Mouse (Mus musculus): ENCODE data around the gene H2-D1. TPM values are rescaled to one million over a fixed set of nuclear protein-coding genes. Genes with fewer than 3 reads are reported as not detected.
"Not testable (repeated sequence)": the region's sequence is repeated elsewhere in the genome, so short reads cannot be mapped to it uniquely, and the experiment has no call there.

H2-D1 gene
- polyA plus RNA-seq, 1 experiment from 2014 or later, result 42.8 TPM

DNA sequence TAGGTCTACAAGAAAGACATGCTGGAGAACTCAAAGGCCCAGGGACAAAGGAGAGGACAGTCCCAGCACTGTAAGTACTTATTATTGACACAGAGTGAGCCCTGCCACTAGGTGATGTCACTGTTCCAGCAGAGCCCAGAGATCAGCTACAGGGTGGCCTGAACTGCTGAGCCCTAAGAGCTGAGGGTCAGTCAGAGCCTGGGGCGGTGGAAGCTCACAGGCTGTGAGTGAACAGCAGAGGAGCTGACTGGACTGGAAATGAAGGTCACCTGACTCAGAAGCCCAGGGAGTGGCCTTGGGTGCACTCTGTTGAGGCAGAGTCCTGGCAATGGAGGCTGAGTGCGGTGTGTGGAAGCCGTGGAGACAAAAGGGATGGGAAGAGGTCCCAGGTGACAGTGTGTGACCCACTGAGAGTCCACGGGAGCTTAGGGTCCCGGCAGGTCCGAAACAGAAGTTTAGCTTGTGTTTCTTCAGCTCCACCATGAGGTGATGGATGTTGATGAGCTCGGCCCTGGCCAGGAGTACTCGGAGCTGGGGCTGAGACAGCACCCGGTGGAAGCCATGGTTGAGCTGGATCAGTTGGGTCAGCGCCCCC is 41.3 kb downstream of the H2-D1 start:
- Histone ChIP-seq H3K9ac (ENCODE audit: low read depth, low read length) (no peak overlapping the region), H3K4me3 (ENCODE audit: low read length) (no peak overlapping the region), H3K36me3 (ENCODE audit: control insufficient read depth, insufficient read depth, low read length) (no peaks in the 10 kb centered on the region), H3K4me1 (ENCODE audit: control insufficient read depth, insufficient read depth, low read length) (no peaks in the 10 kb centered on the region), H3K4me2 (replicated peaks; ENCODE audit: low read depth, low read length) (no peak overlapping the region), H3K27ac (ENCODE audit: low read depth, low read length) (no peak overlapping the region), H3K27me3 (ENCODE audit: control insufficient read depth, insufficient read depth, low read length) (no peaks in the 10 kb centered on the region), H3K9me3 (ENCODE audit: control insufficient read depth, low read length) (0 out of 2 replicates have a peak, but pooled peaks cover 2% of the 10 kb centered on the region)
- 80% methylated on average over 10 of the region's 10 CpGs for WGBS
- no peak for ATAC-seq (ENCODE audit: low FRiP score, low TSS enrichment)

DNA sequence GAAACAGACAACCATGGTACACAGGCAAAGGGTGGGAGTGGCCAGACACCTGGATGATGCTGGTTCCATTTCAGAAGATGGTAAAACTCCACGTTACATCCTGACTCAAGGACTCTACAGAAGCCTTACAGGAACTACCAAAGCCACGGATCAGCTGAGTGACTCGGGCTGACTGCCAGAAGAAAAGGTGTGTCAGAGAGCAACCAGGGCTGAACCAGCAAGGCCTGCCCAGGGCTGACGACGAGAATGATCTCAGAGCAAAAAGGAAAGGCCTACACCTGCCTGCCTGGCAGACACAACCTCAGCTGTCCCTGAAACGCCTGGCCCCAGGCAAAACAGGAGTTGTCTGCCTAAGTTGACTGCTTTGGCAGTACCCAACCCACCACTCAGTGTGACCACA is 41.9 kb downstream of the H2-D1 start:
- ATAC-seq (ENCODE audit: low FRiP score, low TSS enrichment), result no peak
- H3K36me3 ChIP-seq (ENCODE audit: control insufficient read depth, insufficient read depth, low read length), result no peaks in the 10 kb centered on the region

DNA sequence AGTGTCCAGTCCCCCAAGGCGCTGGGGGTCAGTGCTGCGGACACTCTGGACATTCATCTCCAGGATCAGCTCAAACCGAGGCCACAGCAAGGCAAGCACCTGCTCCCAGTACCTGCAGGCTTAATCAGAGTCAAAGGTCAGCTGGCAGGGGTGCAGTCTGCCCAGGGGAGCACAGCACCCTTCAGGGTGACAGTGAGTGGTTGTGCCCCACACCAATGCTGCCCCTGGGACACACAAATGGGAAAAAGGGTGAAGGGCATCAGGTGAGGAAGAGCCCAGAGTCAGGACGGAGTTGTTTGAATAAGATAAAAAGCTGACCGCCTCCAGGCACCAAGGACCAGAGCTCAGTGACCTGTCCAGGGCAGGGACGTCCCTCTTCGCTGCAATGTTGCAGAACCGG is 42.4 kb downstream of the H2-D1 start:
- ATAC-seq (ENCODE audit: low FRiP score, low TSS enrichment); H3K9ac ChIP-seq (ENCODE audit: low read depth, low read length); H3K4me1 ChIP-seq (ENCODE audit: control insufficient read depth, insufficient read depth, low read length); H3K4me3 ChIP-seq (ENCODE audit: low read length); H3K9me3 ChIP-seq (ENCODE audit: control insufficient read depth, low read length); H3K27me3 ChIP-seq (ENCODE audit: control insufficient read depth, insufficient read depth, low read length); H3K4me2 ChIP-seq (replicated peaks; ENCODE audit: low read depth, low read length); H3K27ac ChIP-seq (ENCODE audit: low read depth, low read length); H3K36me3 ChIP-seq (ENCODE audit: control insufficient read depth, insufficient read depth, low read length): not testable (repeated sequence)
- 84% methylated on average over 8 of the region's 8 CpGs for WGBS

More for the DNA sequence above, 41.9 kb downstream of the H2-D1 start:
- Histone ChIP-seq H3K4me3 (ENCODE audit: low read length) (no peak overlapping the region), H3K9me3 (ENCODE audit: control insufficient read depth, low read length) (0 out of 2 replicates have a peak, but pooled peaks cover 2% of the 10 kb centered on the region), H3K27me3 (ENCODE audit: control insufficient read depth, insufficient read depth, low read length) (no peaks in the 10 kb centered on the region), H3K27ac (ENCODE audit: low read depth, low read length) (no peak overlapping the region), H3K4me2 (replicated peaks; ENCODE audit: low read depth, low read length) (no peak overlapping the region), H3K9ac (ENCODE audit: low read depth, low read length) (no peak overlapping the region), H3K4me1 (ENCODE audit: control insufficient read depth, insufficient read depth, low read length) (no peaks in the 10 kb centered on the region)
- 74% methylated on average over 6 of the region's 6 CpGs for WGBS

Small RNA genes within 50 kb of the gene (microRNA-seq; reads per million reads assigned to microRNA genes)
- gene Mir6975 (2.5 reads per million, percentile 8 among the genes with 10 or more reads in this experiment), gene Mir8094 (not detected)

Other genes with a start within 250 kb of the H2-D1 start
- gene Vwa7, start 246.2 kb upstream of the H2-D1 start, polyA plus RNA-seq (2014; fragmentation: Nextera tagmentation; extraction: Ambion mirVana), result 0.13 and 0.28 TPM in 2 replicates
- 6.6 and 10.9 TPM in 2 replicates for gene Sapcd1, start 234.7 kb upstream of the H2-D1 start, polyA plus RNA-seq (2014; fragmentation: Nextera tagmentation; extraction: Ambion mirVana)
- gene Msh5, start 216.0 kb upstream of the H2-D1 start, polyA plus RNA-seq (2014; fragmentation: Nextera tagmentation; extraction: Ambion mirVana), result 4.9 and 5.9 TPM in 2 replicates
- gene Clic1, start 212.8 kb upstream of the H2-D1 start, polyA plus RNA-seq (2014; fragmentation: Nextera tagmentation; extraction: Ambion mirVana), result 72.1 and 172 TPM in 2 replicates
- gene Ddah2, start 203.7 kb upstream of the H2-D1 start, polyA plus RNA-seq (2014; fragmentation: Nextera tagmentation; extraction: Ambion mirVana), result 355 and 422 TPM in 2 replicates
- 0.20 and 0.30 TPM in 2 replicates for gene Ly6g6c, start 197.3 kb upstream of the H2-D1 start, polyA plus RNA-seq (2014; fragmentation: Nextera tagmentation; extraction: Ambion mirVana)
- 0.36 and 0.46 TPM in 2 replicates for gene Mpig6b, start 196.5 kb upstream of the H2-D1 start, polyA plus RNA-seq (2014; fragmentation: Nextera tagmentation; extraction: Ambion mirVana)
- gene Ly6g6e, start 185.8 kb upstream of the H2-D1 start, polyA plus RNA-seq (2014; fragmentation: Nextera tagmentation; extraction: Ambion mirVana), result 0.81 and 1.3 TPM in 2 replicates
- 4.3 and 4.8 TPM in 2 replicates for gene Ly6g6d, start 184.7 kb upstream of the H2-D1 start, polyA plus RNA-seq (2014; fragmentation: Nextera tagmentation; extraction: Ambion mirVana)
- 0.31 and 0.34 TPM in 2 replicates for gene Ly6g6f, start 177.1 kb upstream of the H2-D1 start, polyA plus RNA-seq (2014; fragmentation: Nextera tagmentation; extraction: Ambion mirVana)
- gene Abhd16a, start 173.5 kb upstream of the H2-D1 start, polyA plus RNA-seq (2014; fragmentation: Nextera tagmentation; extraction: Ambion mirVana), result 73.9 and 85.7 TPM in 2 replicates
- gene Ly6g5c, start 154.5 kb upstream of the H2-D1 start, polyA plus RNA-seq (2014; fragmentation: Nextera tagmentation; extraction: Ambion mirVana), result not detected in 2 replicates
- 1.2 and 1.3 TPM in 2 replicates for gene Ly6g5b, start 147.3 kb upstream of the H2-D1 start, polyA plus RNA-seq (2014; fragmentation: Nextera tagmentation; extraction: Ambion mirVana)
- gene Gpank1, start 141.3 kb upstream of the H2-D1 start, polyA plus RNA-seq (2014; fragmentation: Nextera tagmentation; extraction: Ambion mirVana), result 19.4 and 20.8 TPM in 2 replicates
- gene Csnk2b, start 140.7 kb upstream of the H2-D1 start, polyA plus RNA-seq (2014; fragmentation: Nextera tagmentation; extraction: Ambion mirVana), result 325 and 334 TPM in 2 replicates
- 9.4 and 10.0 TPM in 2 replicates for gene D17H6S53E, start 136.4 kb upstream of the H2-D1 start, polyA plus RNA-seq (2014; fragmentation: Nextera tagmentation; extraction: Ambion mirVana)
- 9.7 and 10.4 TPM in 2 replicates for gene Apom, start 130.7 kb upstream of the H2-D1 start, polyA plus RNA-seq (2014; fragmentation: Nextera tagmentation; extraction: Ambion mirVana)
- gene Bag6, start 127.6 kb upstream of the H2-D1 start, polyA plus RNA-seq (2014; fragmentation: Nextera tagmentation; extraction: Ambion mirVana), result 82.6 and 99.0 TPM in 2 replicates
- 248 and 262 TPM in 2 replicates for gene Prrc2a, start 97.8 kb upstream of the H2-D1 start, polyA plus RNA-seq (2014; fragmentation: Nextera tagmentation; extraction: Ambion mirVana)
- gene Aif1, start 86.7 kb upstream of the H2-D1 start, polyA plus RNA-seq (2014; fragmentation: Nextera tagmentation; extraction: Ambion mirVana), result 9.7 and 10.9 TPM in 2 replicates
- gene Lst1, start 74.3 kb upstream of the H2-D1 start, polyA plus RNA-seq (2014; fragmentation: Nextera tagmentation; extraction: Ambion mirVana), result 12.2 and 15.9 TPM in 2 replicates
- 0.34 and 1.4 TPM in 2 replicates for gene Ltb, start 68.3 kb upstream of the H2-D1 start, polyA plus RNA-seq (2014; fragmentation: Nextera tagmentation; extraction: Ambion mirVana)
- gene Tnf, start 60.7 kb upstream of the H2-D1 start, polyA plus RNA-seq (2014; fragmentation: Nextera tagmentation; extraction: Ambion mirVana), result not detected in 2 replicates
- gene Lta, start 57.4 kb upstream of the H2-D1 start, polyA plus RNA-seq (2014; fragmentation: Nextera tagmentation; extraction: Ambion mirVana), result 0.14 TPM in 1 of 2 replicates, not detected in the other
- 0.89 TPM in 1 of 2 replicates, not detected in the other for gene Gm16181, start 41.9 kb upstream of the H2-D1 start, polyA plus RNA-seq (2014; fragmentation: Nextera tagmentation; extraction: Ambion mirVana)
- 5.3 and 6.4 TPM in 2 replicates for gene Atp6v1g2, start 29.1 kb upstream of the H2-D1 start, polyA plus RNA-seq (2014; fragmentation: Nextera tagmentation; extraction: Ambion mirVana)
- 3.3 and 6.0 TPM in 2 replicates for gene Nfkbil1, start 26.9 kb upstream of the H2-D1 start, polyA plus RNA-seq (2014; fragmentation: Nextera tagmentation; extraction: Ambion mirVana)
- gene Ddx39b, start 21.0 kb upstream of the H2-D1 start, polyA plus RNA-seq (2014; fragmentation: Nextera tagmentation; extraction: Ambion mirVana), result 525 and 616 TPM in 2 replicates
- gene H2-Q1, start 57.7 kb downstream of the H2-D1 start, polyA plus RNA-seq (2014; fragmentation: Nextera tagmentation; extraction: Ambion mirVana), result not detected in 2 replicates
- gene H2-Q2, start 79.5 kb downstream of the H2-D1 start, polyA plus RNA-seq (2014; fragmentation: Nextera tagmentation; extraction: Ambion mirVana), result 0.24 and 0.37 TPM in 2 replicates
- gene H2-Q4, start 116.9 kb downstream of the H2-D1 start, polyA plus RNA-seq (2014; fragmentation: Nextera tagmentation; extraction: Ambion mirVana), result 3.2 and 3.6 TPM in 2 replicates
- gene H2-Q6, start 162.1 kb downstream of the H2-D1 start, polyA plus RNA-seq (2014; fragmentation: Nextera tagmentation; extraction: Ambion mirVana), result 2.2 and 2.8 TPM in 2 replicates
- gene H2-Q7, start 176.4 kb downstream of the H2-D1 start, polyA plus RNA-seq (2014; fragmentation: Nextera tagmentation; extraction: Ambion mirVana), result 11.6 and 15.4 TPM in 2 replicates
- gene H2-Q10, start 207.4 kb downstream of the H2-D1 start, polyA plus RNA-seq (2014; fragmentation: Nextera tagmentation; extraction: Ambion mirVana), result 0.26 and 0.39 TPM in 2 replicates
- gene Pou5f1, start 243.3 kb downstream of the H2-D1 start, polyA plus RNA-seq (2014; fragmentation: Nextera tagmentation; extraction: Ambion mirVana), result not detected in 2 replicates

Measured in kidney, embryonic 14.5 days (tissue).